ENCODE assay signal across 9 mouse cellular contexts in the genomic region with DNA sequence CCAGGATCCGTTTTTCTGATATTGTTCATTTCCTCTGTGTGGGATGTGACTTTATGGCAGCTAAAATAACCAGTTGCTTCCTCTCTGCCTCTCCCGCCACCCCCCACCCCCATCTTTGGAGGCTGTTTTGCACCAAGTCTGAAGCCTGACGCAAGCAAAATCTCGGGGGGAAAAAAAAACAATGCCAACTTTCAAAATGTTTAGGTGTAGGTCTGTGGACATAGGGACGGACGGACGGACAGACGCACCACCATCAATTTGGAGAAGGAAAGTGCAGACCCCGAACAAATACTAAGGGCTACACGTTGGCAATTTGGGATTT. TPM values are rescaled to one million over a fixed set of nuclear protein-coding genes. Genes with fewer than 3 reads are reported as not detected.
DNase-seq lines count a peak whose midpoint lies in the region; ATAC-seq and TF ChIP-seq lines count a peak whose summit lies in the region.
"Had no signal": no experiment of that assay in that cellular context is flagged by ENCODE, and none has a peak within 500 bp of the region (broad histone marks: within the 10 kb centered on the region; RNA-seq: fewer than 3 reads in every experiment).

No protein-coding gene starts in this region.

- H3K9ac ChIP-seq in embryonic facial prominence, embryonic 13.5 days: no peak overlapping the region
- H3K9ac ChIP-seq in neural tube, embryonic 15.5 days (replicated peaks): no peak overlapping the region

- no peak overlapping the region for H3K4me2 ChIP-seq in embryonic facial prominence, embryonic 13.5 days
- peak overlapping the region; percentile 57; the same call in 1 of the 2 replicates for H3K4me2 ChIP-seq in neural tube, embryonic 15.5 days

- H3K27ac ChIP-seq in embryonic facial prominence, embryonic 13.5 days: no peak overlapping the region
- H3K27ac ChIP-seq in embryonic facial prominence, embryonic 10.5 days (replicated peaks): no peak overlapping the region
- H3K27ac ChIP-seq in neural tube, embryonic 15.5 days (replicated peaks): no peak overlapping the region

- peaks cover 96% of the 10 kb centered on the region for H3K27me3 ChIP-seq in embryonic facial prominence, embryonic 13.5 days
- peaks cover 100% of the 10 kb centered on the region for H3K27me3 ChIP-seq in embryonic facial prominence, embryonic 10.5 days (replicated peaks; ENCODE audit: low read depth, poor library complexity, severe bottlenecking)
- peaks cover 88% of the 10 kb centered on the region for H3K27me3 ChIP-seq in neural tube, embryonic 15.5 days (replicated peaks)

- H3K4me3 ChIP-seq in embryonic facial prominence, embryonic 13.5 days: peak overlapping the region; percentile 47; the same call in 1 of the 2 replicates
- H3K4me3 ChIP-seq in embryonic facial prominence, embryonic 10.5 days: no peak overlapping the region; the same call in 1 of the 2 replicates
- peak overlapping the region; percentile 80 for H3K4me3 ChIP-seq in lung, adult 2 months (replicated peaks; ENCODE audit: extremely low read depth, low read depth, low read length)
- no peak overlapping the region for H3K4me3 ChIP-seq in neural tube, embryonic 15.5 days (replicated peaks)

- no peak for TF ChIP-seq POLR2A in lung, adult 2 months (IDR thresholded peaks at IDR 0.05; ENCODE audit: borderline replicate concordance, extremely low read depth, low read depth, low read length)

- H3K9me3 ChIP-seq in embryonic facial prominence, embryonic 13.5 days: no peaks in the 10 kb centered on the region
- H3K9me3 ChIP-seq in embryonic facial prominence, embryonic 10.5 days: no peaks in the 10 kb centered on the region
- no peaks in the 10 kb centered on the region for H3K9me3 ChIP-seq in neural tube, embryonic 15.5 days (replicated peaks)

- TF ChIP-seq CTCF in lung, adult 2 months (IDR thresholded peaks at IDR 0.05; ENCODE audit: insufficient read depth, low read length): no peak

- no peak for ATAC-seq in embryonic facial prominence, embryonic 13.5 days (ENCODE audit: insufficient number of reproducible peaks, insufficient read depth, low FRiP score, low TSS enrichment, low read depth)
- ATAC-seq in neural tube, embryonic 15.5 days (ENCODE audit: low FRiP score): no peak

- peaks cover 17% of the 10 kb centered on the region for H3K4me1 ChIP-seq in embryonic facial prominence, embryonic 13.5 days
- peaks cover 28% of the 10 kb centered on the region for H3K4me1 ChIP-seq in embryonic facial prominence, embryonic 10.5 days
- no peaks in the 10 kb centered on the region; the same call in 1 of the 2 replicates for H3K4me1 ChIP-seq in lung, adult 2 months (ENCODE audit: control insufficient read depth, insufficient read depth, low read length)
- H3K4me1 ChIP-seq in neural tube, embryonic 15.5 days: peaks cover 15% of the 10 kb centered on the region

- no peak for DNase-seq in embryonic facial prominence, embryonic 10.5 days (ENCODE audit: low spot score)
- peak; percentile 20 for DNase-seq in lung, adult 2 months
- DNase-seq in lung, adult 18-20 months: no peak
- DNase-seq in kidney, postnatal 10 days: peak; percentile 58
- DNase-seq in urinary bladder, postnatal 14 days (ENCODE audit: low spot score): no peak
- DNase-seq in frontal cortex, postnatal 36 days (ENCODE audit: low spot score in 2 of 2): no peak
- DNase-seq: cerebellum, postnatal 36 days had no signal

- H3K36me3 ChIP-seq in embryonic facial prominence, embryonic 13.5 days: no peaks in the 10 kb centered on the region
- no peaks in the 10 kb centered on the region for H3K36me3 ChIP-seq in embryonic facial prominence, embryonic 10.5 days (replicated peaks)
- no peaks in the 10 kb centered on the region for H3K36me3 ChIP-seq in neural tube, embryonic 15.5 days

- 2% methylated on average over 10 of the region's 10 CpGs for WGBS in embryonic facial prominence, embryonic 13.5 days
- WGBS in embryonic facial prominence, embryonic 10.5 days: 4% methylated on average over 10 of the region's 10 CpGs
- 8% methylated on average over 10 of the region's 10 CpGs for WGBS in lung, adult 2 months
- 7% methylated on average over 10 of the region's 10 CpGs for WGBS in neural tube, embryonic 15.5 days

RNA-seq across cellular contexts. Expression of a gene that starts 1.2 kb away (rescaled TPM):
- 8.0 and 9.1 TPM in 2 replicates for polyA plus RNA-seq in embryonic facial prominence, embryonic 13.5 days (2015; fragmentation: Nextera tagmentation; extraction: Ambion mirVana)
- polyA plus RNA-seq in embryonic facial prominence, embryonic 10.5 days (2016; fragmentation: Nextera tagmentation; extraction: Ambion mirVana): 5.3 and 5.7 TPM in 2 replicates
- 20.0 and 28.6 TPM in 2 replicates for polyA plus RNA-seq in lung, adult 2 months (2012; rRNA removed)
- 6.1 and 7.2 TPM in 2 replicates for polyA plus RNA-seq in neural tube, embryonic 15.5 days (2015; fragmentation: Nextera tagmentation; extraction: Ambion mirVana)

RNA-seq across cellular contexts. Expression of a gene that starts 59.6 kb away (rescaled TPM):
- polyA plus RNA-seq in embryonic facial prominence, embryonic 13.5 days (2015; fragmentation: Nextera tagmentation; extraction: Ambion mirVana): 61.9 and 62.6 TPM in 2 replicates
- 86.0 and 87.4 TPM in 2 replicates for polyA plus RNA-seq in embryonic facial prominence, embryonic 10.5 days (2016; fragmentation: Nextera tagmentation; extraction: Ambion mirVana)
- 0.31 and 0.80 TPM in 2 replicates for polyA plus RNA-seq in lung, adult 2 months (2012; rRNA removed)
- 6.3 and 18.6 TPM in 2 replicates for polyA plus RNA-seq in neural tube, embryonic 15.5 days (2015; fragmentation: Nextera tagmentation; extraction: Ambion mirVana)

Comparison
In these comparisons a context has a peak if more than half of its experiments do, and no peak if none do; other contexts are left out.
1. H3K4me3 ChIP-seq: peak in embryonic facial prominence, embryonic 13.5 days (single experiment) and lung, adult 2 months (single experiment); none in embryonic facial prominence, embryonic 10.5 days (single experiment) and neural tube, embryonic 15.5 days (single experiment).
2. DNase-seq: peak in lung, adult 2 months (single experiment) and kidney, postnatal 10 days (single experiment); none in embryonic facial prominence, embryonic 10.5 days (single experiment), lung, adult 18-20 months (0 of 2), urinary bladder, postnatal 14 days (single experiment) and frontal cortex, postnatal 36 days (0 of 2).